12 mouse cellular contexts compared by ENCODE assay signal in the genomic region with DNA sequence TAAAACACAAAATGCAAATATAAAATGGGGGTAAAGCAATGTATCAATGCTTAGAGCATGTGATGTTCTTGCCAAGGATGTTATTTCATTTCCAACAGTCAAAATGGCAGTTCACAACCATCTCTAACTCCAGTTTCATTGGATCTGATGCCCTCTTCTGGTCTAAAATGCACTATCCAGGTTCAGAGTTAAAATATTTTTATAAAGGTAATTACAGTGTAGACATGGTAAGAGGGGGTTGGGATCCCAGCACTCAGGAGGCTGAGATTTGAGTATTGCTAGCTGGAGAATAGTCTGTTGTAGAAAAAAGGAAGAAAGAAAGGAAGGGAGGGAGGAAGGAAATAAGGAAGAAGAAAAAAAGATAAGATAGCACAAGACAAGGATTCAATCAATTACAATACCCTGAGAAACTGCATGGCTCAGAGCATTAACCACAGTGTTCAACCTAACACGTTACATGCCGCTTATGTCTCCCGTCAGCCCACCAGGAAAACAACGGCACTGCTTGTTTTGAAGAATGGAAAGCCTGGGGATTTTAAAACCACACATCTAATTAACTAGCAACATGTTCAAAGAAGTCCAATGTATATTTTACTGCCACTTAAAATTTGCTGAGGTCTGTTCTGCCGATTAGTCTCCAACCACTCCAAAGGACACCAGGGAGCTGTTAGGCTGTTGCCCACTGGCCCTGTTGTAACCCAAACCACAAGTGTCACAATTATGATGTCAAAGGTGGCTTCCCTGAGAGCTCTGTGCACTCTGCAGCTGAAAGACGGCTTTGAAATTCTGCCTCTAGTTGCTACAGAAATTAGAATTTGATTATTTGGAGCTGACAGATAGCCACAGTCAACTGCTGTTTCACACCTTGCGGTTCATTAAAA.
A peak's percentile ranks its signal among the peaks of the same experiment; 100 is the strongest.
DNase-seq lines count a peak whose midpoint lies in the region; ATAC-seq and TF ChIP-seq lines count a peak whose summit lies in the region.
"Had no signal": no experiment of that assay in that cellular context is flagged by ENCODE, and none has a peak within 500 bp of the region (broad histone marks: within the 10 kb centered on the region; RNA-seq: fewer than 3 reads in every experiment).

No protein-coding gene starts in this region.

- TF ChIP-seq RAD21 in CH12.LX (IDR thresholded peaks at IDR 0.05; ENCODE audit: low read depth, low read length), result no peak; the same call in 1 of the 2 replicates

- no peak for TF ChIP-seq POLR2A in CH12.LX (IDR thresholded peaks at IDR 0.05; ENCODE audit: low read depth, low read length)
- no peak for TF ChIP-seq POLR2A in limb, embryonic 14.5 days (IDR thresholded peaks at IDR 0.05; ENCODE audit: borderline replicate concordance, extremely low read depth, insufficient read depth, insufficient read length)

- DNase-seq in kidney, adult 9 months, result peak; percentile 3
- DNase-seq in kidney, postnatal 4 days, result no peak
- DNase-seq in CH12.LX (ENCODE audit: extremely low read depth), result peak; percentile 5
- peak; percentile 41 for DNase-seq in embryonic facial prominence, embryonic 14.5 days (ENCODE audit: low spot score)
- peak; percentile 9 for DNase-seq in limb, embryonic 14.5 days (ENCODE audit: low spot score)
- no peak for DNase-seq in layer of hippocampus, postnatal 25 days (ENCODE audit: extremely low spot score in 1 of 2, low spot score in 1 of 2)
- DNase-seq: kidney, adult 18-20 months; lung, postnatal 10 days; right cerebral cortex, postnatal 14 days had no signal

- dilution Hi-C loops in CH12.LX (cut with MboI; ENCODE audit: extremely low pct_ligation_motif_present, extremely low pct_unique_long_range_greater_than_20kb, low sequenced_read_pairs), result no loop called here

- in situ Hi-C loops in CH12.LX (cut with MboI; ENCODE audit: low pct_ligation_motif_present, low pct_unique_long_range_greater_than_20kb, low sequenced_read_pairs), result no loop called here

- 37% methylated on average over 7 of the region's 7 CpGs for WGBS in embryonic facial prominence, embryonic 14.5 days
- 33% methylated on average over 7 of the region's 7 CpGs for WGBS in limb, embryonic 14.5 days
- WGBS in kidney, embryonic 14.5 days, result 73% methylated on average over 7 of the region's 7 CpGs

- H3K79me2 ChIP-seq in CH12.LX (replicated peaks; ENCODE audit: control insufficient read depth, extremely low read depth, insufficient read depth, poor library complexity, severe bottlenecking), result no peaks in the 10 kb centered on the region

- no peak overlapping the region for H3K27ac ChIP-seq in CH12.LX (ENCODE audit: insufficient read depth, low read depth)
- H3K27ac ChIP-seq in embryonic facial prominence, embryonic 14.5 days (replicated peaks; ENCODE audit: low read depth, low read length), result no peak overlapping the region; the same call in 1 of the 2 replicates
- no peak overlapping the region for H3K27ac ChIP-seq in limb, embryonic 14.5 days (replicated peaks; ENCODE audit: low read depth, low read length)
- no peak overlapping the region for H3K27ac ChIP-seq in kidney, embryonic 14.5 days (ENCODE audit: low read depth, low read length)
- H3K27ac ChIP-seq: stomach, embryonic 15.5 days had no signal

- H3K36me3 ChIP-seq in CH12.LX (replicated peaks in 1 of 2; ENCODE audit: control insufficient read depth in 1 of 2, insufficient read depth in 1 of 2, low read length in 1 of 2), result no peaks in the 10 kb centered on the region
- no peaks in the 10 kb centered on the region for H3K36me3 ChIP-seq in embryonic facial prominence, embryonic 14.5 days (ENCODE audit: control insufficient read depth, insufficient read depth, low read length)
- H3K36me3 ChIP-seq in limb, embryonic 14.5 days (ENCODE audit: control insufficient read depth, insufficient read depth, low read length), result no peaks in the 10 kb centered on the region
- no peaks in the 10 kb centered on the region for H3K36me3 ChIP-seq in kidney, embryonic 14.5 days (ENCODE audit: control insufficient read depth, insufficient read depth, low read length)
- H3K36me3 ChIP-seq: stomach, embryonic 15.5 days had no signal

- H3K4me3 ChIP-seq in CH12.LX (replicated peaks in 1 of 3; ENCODE audit: low read depth in 2 of 3, low read length in 2 of 3, poor library complexity in 1 of 3), result no peak overlapping the region
- no peak overlapping the region for H3K4me3 ChIP-seq in embryonic facial prominence, embryonic 14.5 days (ENCODE audit: low read depth, low read length)
- no peak overlapping the region for H3K4me3 ChIP-seq in limb, embryonic 14.5 days (replicated peaks; ENCODE audit: low read length)
- H3K4me3 ChIP-seq in kidney, embryonic 14.5 days (ENCODE audit: low read length), result no peak overlapping the region
- H3K4me3 ChIP-seq: stomach, embryonic 15.5 days had no signal

- no peak overlapping the region for H3K4me2 ChIP-seq in CH12.LX (ENCODE audit: insufficient read depth, low read depth, poor library complexity, severe bottlenecking)
- H3K4me2 ChIP-seq in embryonic facial prominence, embryonic 14.5 days (ENCODE audit: low read depth, low read length), result no peak overlapping the region
- no peak overlapping the region for H3K4me2 ChIP-seq in limb, embryonic 14.5 days (replicated peaks; ENCODE audit: low read depth, low read length, severe bottlenecking)
- H3K4me2 ChIP-seq in kidney, embryonic 14.5 days (replicated peaks; ENCODE audit: low read depth, low read length), result no peak overlapping the region
- H3K4me2 ChIP-seq: stomach, embryonic 15.5 days had no signal

- no peaks in the 10 kb centered on the region for H3K27me3 ChIP-seq in CH12.LX (replicated peaks)
- H3K27me3 ChIP-seq in embryonic facial prominence, embryonic 14.5 days (replicated peaks; ENCODE audit: control insufficient read depth, insufficient read depth, low read length), result no peaks in the 10 kb centered on the region
- no peaks in the 10 kb centered on the region for H3K27me3 ChIP-seq in limb, embryonic 14.5 days (ENCODE audit: control insufficient read depth, insufficient read depth, low read length)
- no peaks in the 10 kb centered on the region for H3K27me3 ChIP-seq in kidney, embryonic 14.5 days (ENCODE audit: control insufficient read depth, insufficient read depth, low read length)
- H3K27me3 ChIP-seq: stomach, embryonic 15.5 days had no signal

- no peaks in the 10 kb centered on the region for H3K9me3 ChIP-seq in CH12.LX (replicated peaks; ENCODE audit: low read length)
- H3K9me3 ChIP-seq in embryonic facial prominence, embryonic 14.5 days (ENCODE audit: control insufficient read depth, low read length), result no peaks in the 10 kb centered on the region
- no peaks in the 10 kb centered on the region for H3K9me3 ChIP-seq in limb, embryonic 14.5 days (ENCODE audit: control insufficient read depth, low read length)
- no peaks in the 10 kb centered on the region for H3K9me3 ChIP-seq in kidney, embryonic 14.5 days (ENCODE audit: control insufficient read depth, low read length)
- H3K9me3 ChIP-seq: stomach, embryonic 15.5 days had no signal

- no peak for TF ChIP-seq EP300 in CH12.LX (IDR thresholded peaks at IDR 0.05; ENCODE audit: low read length)

- H3K4me1 ChIP-seq in CH12.LX (ENCODE audit: control insufficient read depth in 1 of 2, insufficient read depth in 2 of 2), result no peaks in the 10 kb centered on the region
- H3K4me1 ChIP-seq in embryonic facial prominence, embryonic 14.5 days (ENCODE audit: control insufficient read depth, insufficient read depth, low read length), result peaks cover 6% of the 10 kb centered on the region; the same call in 1 of the 2 replicates
- 0 out of 2 replicates have a peak, but pooled peaks cover 4% of the 10 kb centered on the region for H3K4me1 ChIP-seq in limb, embryonic 14.5 days (ENCODE audit: control insufficient read depth, insufficient read depth, low read length)
- H3K4me1 ChIP-seq in kidney, embryonic 14.5 days (ENCODE audit: control insufficient read depth, insufficient read depth, low read length), result no peaks in the 10 kb centered on the region
- H3K4me1 ChIP-seq: stomach, embryonic 15.5 days had no signal

- TF ChIP-seq CTCF in CH12.LX (conservative IDR thresholded peaks at IDR 0.05 in 1 of 2, IDR thresholded peaks at IDR 0.05 in 1 of 2; ENCODE audit: low read depth in 2 of 2, low read length in 2 of 2), result no peak

- ATAC-seq in embryonic facial prominence, embryonic 14.5 days (ENCODE audit: low read depth), result peak; percentile 77; the same call in 1 of the 2 replicates
- ATAC-seq in limb, embryonic 14.5 days (ENCODE audit: low FRiP score, low read depth), result 0 out of 2 replicates have a peak, but pooled peaks have one; percentile 53
- no peak for ATAC-seq in frontal cortex, adult (ENCODE audit: low TSS enrichment)
- no peak for ATAC-seq in kidney, embryonic 14.5 days (ENCODE audit: low FRiP score, low TSS enrichment)

- H3K9ac ChIP-seq in CH12.LX (ENCODE audit: insufficient read depth, low read depth), result no peak overlapping the region
- H3K9ac ChIP-seq in embryonic facial prominence, embryonic 14.5 days (ENCODE audit: low read depth, low read length), result no peak overlapping the region
- H3K9ac ChIP-seq in limb, embryonic 14.5 days (ENCODE audit: low read depth, low read length, severe bottlenecking), result no peak overlapping the region
- no peak overlapping the region for H3K9ac ChIP-seq in kidney, embryonic 14.5 days (ENCODE audit: low read depth, low read length)
- H3K9ac ChIP-seq: stomach, embryonic 15.5 days had no signal

TF ChIP-seq in CH12.LX, 34 proteins besides CTCF, POLR2A, EP300 and RAD21:
- TF ChIP-seq ZNF384 (IDR thresholded peaks at IDR 0.05; ENCODE audit: low read depth, low read length) (no peak), ELF1 (IDR thresholded peaks at IDR 0.05; ENCODE audit: low read depth, low read length) (no peak), KAT2A (IDR thresholded peaks at IDR 0.05; ENCODE audit: insufficient replicate concordance, low read length) (no peak), USF1 (IDR thresholded peaks at IDR 0.05; ENCODE audit: low read depth, low read length) (no peak), JUND (conservative IDR thresholded peaks at IDR 0.05; ENCODE audit: low read depth, low read length) (no peak), NRF1 (IDR thresholded peaks at IDR 0.05; ENCODE audit: low read depth, low read length) (no peak), MYC (IDR thresholded peaks at IDR 0.05; ENCODE audit: low read depth, low read length) (no peak), E2F4 (IDR thresholded peaks at IDR 0.05; ENCODE audit: insufficient replicate concordance, low read depth, low read length) (no peak), MAFK (IDR thresholded peaks at IDR 0.05; ENCODE audit: insufficient replicate concordance, low read length) (no peak), GABPA (IDR thresholded peaks at IDR 0.05; ENCODE audit: insufficient replicate concordance, low read depth, low read length) (no peak), JUN (IDR thresholded peaks at IDR 0.05; ENCODE audit: insufficient read depth, low read depth, low read length) (no peak), PAX5 (IDR thresholded peaks at IDR 0.05; ENCODE audit: low read length) (no peak), CHD1 (IDR thresholded peaks at IDR 0.05; ENCODE audit: low read depth, low read length) (no peak), MAZ (IDR thresholded peaks at IDR 0.05; ENCODE audit: low read depth, low read length) (no peak)

Comparison
In these comparisons a context has a peak if more than half of its experiments do, and no peak if none do; other contexts are left out.
1. DNase-seq: peak in kidney, adult 9 months (single experiment), CH12.LX (single experiment), embryonic facial prominence, embryonic 14.5 days (single experiment) and limb, embryonic 14.5 days (single experiment); none in kidney, postnatal 4 days (0 of 2) and layer of hippocampus, postnatal 25 days (0 of 2).
2. ATAC-seq: peak in embryonic facial prominence, embryonic 14.5 days (single experiment) and limb, embryonic 14.5 days (single experiment); none in frontal cortex, adult (single experiment) and kidney, embryonic 14.5 days (single experiment).